Mouse (Mus musculus): ENCODE data around the gene Carf.
"Not testable (repeated sequence)": the region's sequence is repeated elsewhere in the genome, so short reads cannot be mapped to it uniquely, and the experiment has no call there.

Gene Carf

DNA sequence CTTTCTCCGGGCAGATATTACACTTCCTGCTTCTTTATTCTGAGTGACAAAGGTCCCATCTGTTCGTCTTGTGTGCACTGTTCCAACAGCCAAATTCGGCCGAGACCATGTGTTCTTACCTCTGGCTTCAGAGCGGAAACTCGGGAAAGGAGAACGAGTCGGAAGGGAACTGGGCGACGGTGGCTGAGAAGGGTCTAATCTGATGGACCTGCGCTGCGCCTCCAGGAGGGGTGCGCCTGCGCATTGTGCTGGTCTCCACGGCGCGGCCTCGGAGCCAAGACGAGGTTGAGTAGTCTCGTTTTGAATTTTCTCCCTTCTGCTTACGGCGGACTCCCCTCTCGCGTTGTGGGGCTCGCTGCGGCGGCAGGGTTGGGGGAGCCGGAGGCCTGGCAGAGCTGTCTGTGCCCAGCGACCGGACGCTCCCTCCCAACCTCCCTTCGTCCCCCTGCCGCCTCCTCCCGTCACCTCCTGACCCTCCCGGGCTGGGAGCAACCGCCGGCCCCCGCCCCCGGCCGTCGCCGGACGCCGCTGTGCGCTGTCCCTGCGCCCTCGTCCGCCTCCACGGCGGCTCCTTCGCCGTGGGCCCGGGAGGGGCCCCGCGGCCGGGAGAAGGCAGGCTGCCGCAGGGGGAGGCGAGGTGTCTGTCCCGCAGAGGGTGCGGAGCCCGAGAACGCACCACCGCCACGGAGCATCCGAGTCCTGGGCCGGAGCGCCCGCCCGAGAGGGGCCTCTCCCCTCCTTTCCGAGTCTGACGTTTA is at the start of gene Carf, which contains the start of gene Wdr12:
Gene Carf, plus strand, starts transcription at position 224 of the 758 bp plus-strand sequence.
Gene Wdr12, minus strand, starts transcription at position 622 of the 758 bp plus-strand sequence.
- ATAC-seq (ENCODE audit: low TSS enrichment): peak; percentile 93

DNA sequence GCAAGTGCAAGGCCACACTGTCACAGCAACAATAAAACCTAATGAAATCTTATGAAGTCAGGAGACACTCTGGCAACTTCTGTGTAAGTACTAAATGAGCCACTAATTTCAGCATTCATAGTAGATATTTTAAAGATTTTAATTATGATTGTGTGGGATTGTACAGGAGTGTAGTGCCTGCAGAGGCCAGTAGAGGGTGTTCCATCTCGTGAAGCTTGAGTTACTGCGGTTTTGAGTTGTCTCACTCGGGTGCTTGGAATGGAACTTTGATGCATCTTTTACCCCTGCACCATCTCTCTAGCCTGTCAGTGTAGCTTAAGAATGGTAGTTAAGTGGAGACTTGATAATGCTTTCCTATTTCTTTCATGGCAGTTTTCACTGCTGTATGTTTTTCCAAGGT is 43.4 kb upstream of the Carf start:
- no peak for ATAC-seq (ENCODE audit: low TSS enrichment)

DNA sequence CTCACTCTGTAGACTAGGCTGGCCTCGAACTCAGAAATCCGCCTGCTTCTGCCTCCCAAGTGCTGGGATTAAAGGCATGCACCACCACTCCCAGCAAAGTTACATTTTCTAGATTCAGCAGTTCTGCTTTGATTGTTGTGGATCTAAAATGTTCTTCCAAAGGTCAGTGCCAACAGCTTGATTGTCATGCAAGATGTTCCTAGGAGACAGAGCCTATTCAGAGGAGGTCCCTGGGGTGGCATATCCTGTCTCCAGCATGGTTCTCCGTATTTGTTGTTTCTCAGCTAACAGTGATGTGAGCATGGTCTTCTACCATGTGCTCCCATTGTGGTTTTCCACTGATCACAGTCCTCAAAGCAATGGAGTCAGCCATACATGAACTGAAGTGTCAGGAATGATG is 41.7 kb upstream of the Carf start:
- ATAC-seq (ENCODE audit: low TSS enrichment): no peak

DNA sequence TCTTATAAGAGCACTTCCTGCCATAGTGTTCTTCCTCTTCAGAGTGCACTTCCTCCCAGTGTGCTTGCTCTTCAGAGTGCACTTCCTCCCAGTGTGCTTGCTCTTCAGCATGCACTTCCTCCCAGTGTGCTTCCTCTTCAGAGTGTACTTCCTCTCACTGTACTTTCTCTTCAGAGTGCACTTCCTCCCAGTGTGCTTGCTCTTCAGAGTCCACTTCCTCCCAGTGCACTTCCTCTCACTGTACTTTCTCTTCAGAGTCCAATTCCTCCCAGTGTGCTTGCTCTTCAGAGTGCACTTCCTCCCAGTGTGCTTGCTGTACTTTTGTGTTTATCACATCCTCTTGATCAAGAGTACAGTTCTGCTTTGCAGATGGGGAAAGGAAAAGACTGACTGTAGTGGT is 27.3 kb upstream of the Carf start:
- ATAC-seq (ENCODE audit: low TSS enrichment): not testable (repeated sequence)

DNA sequence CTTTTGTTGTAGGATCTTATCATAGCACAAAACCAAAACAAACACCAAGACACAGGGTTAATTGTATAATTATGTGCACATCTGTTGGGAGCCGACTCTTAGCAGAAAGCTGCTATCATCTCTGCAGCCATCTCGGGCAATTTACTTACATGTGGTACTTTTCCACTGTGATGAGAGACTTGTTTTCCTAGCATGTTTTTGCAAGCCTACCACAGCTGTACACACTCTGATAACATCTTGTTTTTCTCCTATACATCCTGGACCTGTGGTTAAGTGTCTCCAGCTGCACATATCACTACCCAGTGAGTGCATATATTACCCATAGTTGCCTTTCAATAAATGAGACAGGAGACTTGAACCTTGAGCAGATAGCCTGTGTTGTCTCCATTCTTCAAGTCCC is 23.1 kb upstream of the Carf start:
- peak; percentile 16; the same call in 1 of the 2 replicates for ATAC-seq (ENCODE audit: low TSS enrichment)

DNA sequence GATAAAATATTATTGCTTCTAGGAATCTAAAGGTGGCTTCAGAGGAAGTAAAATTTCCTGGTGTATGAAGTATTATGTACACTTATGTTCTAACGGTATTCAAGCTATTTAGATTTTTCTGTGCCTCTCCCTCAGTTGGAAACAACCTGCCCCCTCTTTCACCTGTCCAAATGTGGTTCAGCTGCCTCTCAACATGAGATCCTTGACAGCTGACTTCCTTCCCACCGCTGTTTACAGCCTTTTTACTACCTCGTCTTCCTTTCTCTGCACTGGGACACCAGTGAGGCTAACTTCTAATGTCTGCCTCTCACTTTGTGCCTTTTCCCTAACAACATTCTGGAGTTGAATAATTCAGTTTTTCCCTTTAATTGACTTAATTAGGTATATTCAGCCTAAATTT is 22.5 kb upstream of the Carf start:
- no peak for ATAC-seq (ENCODE audit: low TSS enrichment)

DNA sequence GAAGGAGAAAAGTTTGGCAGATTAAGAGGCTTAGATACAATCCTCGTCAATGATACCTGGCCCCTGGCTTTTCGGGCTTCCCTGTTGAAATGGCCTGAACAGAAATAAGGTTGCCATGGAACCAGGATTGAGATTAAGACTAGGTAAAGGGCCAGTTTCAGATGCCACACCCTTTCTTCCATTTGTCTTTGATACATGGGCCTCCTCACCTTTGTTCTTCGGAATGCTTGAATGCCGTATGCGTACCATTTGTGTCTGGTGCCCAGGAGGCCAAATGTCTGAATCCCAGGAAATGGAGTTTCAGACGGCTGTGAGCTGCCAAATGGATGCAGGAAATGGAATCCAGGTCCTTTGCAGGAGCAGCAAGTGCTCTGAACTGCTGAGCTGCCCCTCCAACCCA is 21.6 kb upstream of the Carf start:
- no peak for ATAC-seq (ENCODE audit: low TSS enrichment)

DNA sequence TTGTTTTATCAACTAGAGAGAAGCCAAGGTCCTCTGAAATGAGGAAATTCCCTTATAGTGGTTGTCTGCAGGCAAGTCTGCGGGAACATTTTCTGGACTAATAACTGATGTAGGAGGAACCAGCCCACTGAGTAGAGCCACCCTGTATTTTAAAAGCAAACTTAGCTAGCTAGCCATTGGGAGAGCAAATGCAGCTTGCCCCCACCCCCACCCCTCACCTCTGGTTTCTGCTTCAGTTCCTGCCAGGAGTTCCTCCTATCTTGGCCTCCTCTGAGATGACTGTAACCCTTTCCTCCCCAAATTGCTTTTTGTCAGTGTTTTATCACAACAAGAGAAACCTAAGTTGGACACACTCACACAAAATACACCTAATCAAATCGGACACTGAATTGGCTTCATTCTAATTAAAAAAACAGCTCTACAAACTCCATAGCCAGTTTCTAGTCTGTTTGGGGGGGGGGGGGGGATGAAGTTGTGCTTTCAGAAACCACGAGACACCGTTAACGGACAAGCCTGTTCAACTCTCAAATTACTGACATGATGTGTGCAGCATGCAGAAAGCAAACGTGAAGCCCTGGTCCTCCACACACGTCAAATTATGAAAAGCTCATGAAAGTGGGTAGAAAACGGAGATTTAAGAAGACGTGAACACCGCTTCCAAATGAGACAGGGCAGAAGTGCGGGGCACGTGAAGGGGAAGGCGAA is 1.3 kb upstream of the Carf start:
- no peak for ATAC-seq (ENCODE audit: low TSS enrichment)

DNA sequence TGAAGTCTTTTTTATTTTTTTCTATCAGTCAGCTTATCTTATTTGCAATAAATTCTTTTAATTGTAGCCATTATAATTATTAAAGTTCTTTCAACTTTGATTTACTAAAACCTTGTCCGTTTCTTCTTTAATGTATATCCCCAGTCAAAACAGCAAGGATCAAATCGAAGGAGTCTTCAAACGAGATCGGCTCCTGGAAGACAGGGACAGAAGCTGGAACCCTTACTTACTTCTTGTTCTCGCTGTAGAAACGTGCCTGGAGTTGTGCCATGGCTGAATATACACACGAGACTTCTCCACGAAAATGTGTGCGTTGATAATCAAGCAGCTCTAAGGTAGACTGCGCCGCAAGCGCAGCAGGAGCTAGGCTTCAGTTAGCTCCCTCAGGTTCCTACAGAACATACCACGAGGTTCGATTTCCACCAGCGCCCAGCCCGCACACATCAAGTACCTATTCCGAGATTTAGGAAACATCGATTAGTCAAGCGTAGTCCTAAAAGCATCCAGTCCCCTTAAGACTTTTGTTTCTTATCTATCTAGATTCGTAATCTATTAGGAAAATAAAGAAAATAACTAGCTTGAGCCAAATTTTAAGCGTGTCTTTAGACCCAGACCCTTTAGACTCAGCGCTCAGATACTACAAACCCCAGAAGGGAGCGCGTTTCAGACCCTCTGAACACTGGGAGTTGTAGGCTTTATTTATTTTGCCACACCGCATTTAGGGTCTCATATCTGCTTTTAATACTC is 597 bp upstream of the Carf start:
- ATAC-seq (ENCODE audit: low TSS enrichment): peak; percentile 86

DNA sequence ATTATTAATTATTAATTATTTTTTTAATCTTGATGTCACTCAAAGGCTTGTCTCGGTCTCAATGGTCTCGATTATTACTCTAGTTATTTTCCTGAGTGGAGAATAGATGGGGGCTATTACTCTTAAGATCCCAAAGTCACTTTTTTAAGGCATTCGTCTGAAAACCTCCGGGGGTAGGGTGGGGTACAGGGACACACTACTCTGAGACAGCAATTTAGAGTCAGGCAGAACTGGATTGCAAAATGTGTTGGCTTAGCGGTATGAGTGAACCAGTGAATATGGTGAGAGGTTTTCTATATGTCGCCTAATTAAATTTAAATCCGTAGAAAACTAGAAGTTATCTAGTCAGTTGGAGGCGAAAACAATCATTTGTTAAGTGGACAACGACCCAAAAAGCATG is 792 bp downstream of the Carf start:
- no peak for ATAC-seq (ENCODE audit: low TSS enrichment)

DNA sequence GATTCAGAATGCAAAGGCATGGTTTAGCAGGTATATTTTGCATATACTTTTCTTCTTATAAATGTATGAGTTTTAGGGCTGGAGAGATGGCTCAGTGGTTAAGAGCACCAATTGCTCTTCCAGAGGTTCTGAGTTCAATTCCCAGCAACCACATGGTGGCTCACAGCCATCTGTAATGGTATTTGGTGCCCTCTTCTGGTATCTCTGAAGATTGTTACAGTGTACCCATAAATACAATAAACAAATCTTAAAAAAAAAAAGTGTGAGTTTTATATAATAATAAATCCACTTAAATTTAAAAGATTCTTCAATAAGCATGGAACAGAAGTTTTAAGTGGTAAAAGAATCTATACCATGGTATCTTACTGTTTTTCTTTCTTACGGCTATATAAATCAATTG is 6.5 kb downstream of the Carf start:
- no peak for ATAC-seq (ENCODE audit: low TSS enrichment)

DNA sequence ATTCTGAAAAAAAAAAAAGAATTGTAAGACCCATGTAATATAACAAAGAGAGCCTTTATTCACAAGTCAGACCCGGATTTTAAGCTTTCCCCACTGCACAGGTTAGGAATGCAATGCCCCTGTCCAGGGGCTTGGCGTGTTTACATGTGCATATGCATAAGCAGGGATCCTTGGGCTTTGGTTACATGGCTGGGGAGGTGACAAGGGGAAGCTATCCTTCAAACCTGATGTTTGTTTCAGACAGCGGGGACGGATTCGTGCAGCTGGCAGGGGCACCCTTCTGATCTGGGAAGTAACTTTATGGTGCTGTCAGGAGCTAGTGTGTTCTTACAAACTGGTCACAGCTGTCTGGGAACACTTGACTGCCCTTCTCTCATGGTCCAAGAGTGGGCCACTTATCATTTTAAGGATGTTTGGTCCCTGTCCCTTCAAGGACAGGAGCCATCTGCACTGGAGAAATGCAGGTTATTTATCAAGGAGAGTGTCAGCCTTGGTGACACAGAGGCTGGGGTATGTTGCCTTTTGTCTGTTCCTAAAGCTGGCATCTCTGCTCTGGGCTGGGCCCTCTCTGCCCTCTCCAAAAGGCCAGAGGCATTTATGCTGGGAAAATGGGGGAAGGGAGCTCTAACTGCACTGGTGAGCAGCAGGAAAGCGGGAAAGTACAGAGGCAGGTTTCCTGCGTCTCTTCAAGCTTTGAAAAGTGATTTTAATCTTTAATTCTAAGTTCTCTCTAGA is 19.8 kb downstream of the Carf start:
- no peak for ATAC-seq (ENCODE audit: low TSS enrichment)

DNA sequence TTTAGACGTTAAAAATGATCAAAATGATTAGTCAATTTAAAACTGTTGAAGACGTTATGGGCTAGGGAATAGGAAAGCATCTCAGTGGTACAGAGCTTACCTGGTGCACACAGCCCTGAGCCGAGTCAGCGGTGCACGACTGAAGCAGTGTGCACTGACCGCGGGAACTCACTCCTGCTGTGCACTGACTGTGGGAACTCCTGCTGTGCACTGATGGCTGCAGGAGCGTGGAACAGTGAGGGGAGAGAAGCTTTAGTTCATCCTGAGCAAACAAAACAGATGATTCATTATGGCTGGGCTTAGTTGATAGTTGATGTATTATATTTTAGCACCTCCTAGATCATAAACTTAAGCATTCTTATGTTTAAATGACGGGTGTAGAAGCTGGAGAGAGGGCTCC is 39.3 kb downstream of the Carf start:
- no peak for ATAC-seq (ENCODE audit: low TSS enrichment)

DNA sequence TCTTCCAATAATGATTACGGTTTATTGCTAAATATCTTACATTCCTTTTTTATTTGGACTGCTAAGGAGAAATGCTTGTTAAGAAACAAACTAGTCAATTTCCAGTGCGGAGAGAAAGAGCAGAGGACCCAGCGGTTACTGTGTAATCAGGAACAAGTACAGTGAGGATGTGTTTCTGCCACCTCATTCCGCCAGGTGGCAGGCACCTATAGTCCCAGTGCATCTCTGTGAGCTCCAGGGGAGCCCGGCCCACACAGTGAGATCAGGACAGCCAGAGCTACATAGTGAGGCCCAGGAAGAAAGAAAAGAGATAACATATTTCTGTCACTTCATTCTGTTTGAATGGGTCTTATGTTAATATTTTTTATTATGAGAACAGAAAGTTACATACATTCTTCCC is 54.7 kb downstream of the Carf start:
- no peak for ATAC-seq (ENCODE audit: low TSS enrichment)

DNA sequence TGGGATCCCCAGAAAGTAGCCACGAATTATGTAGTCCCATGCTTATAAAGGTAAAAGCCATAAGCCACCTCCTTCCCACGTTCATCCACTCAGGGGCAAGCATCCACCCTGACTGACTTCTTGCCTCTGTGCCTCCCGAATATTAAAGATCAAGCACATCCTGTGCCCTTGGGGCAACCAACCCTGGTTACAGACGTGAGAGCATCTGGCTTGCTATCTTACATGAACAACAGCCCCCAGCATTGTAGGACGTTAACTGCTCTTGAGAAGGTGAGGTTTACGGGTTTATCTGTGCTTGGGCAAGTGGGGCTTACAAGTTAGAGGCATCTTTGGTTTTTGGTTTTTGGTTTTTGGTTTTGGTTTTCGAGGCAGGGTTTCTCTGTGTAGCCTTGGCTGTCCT is 58.6 kb downstream of the Carf start:
- no peak for ATAC-seq (ENCODE audit: low TSS enrichment)

DNA sequence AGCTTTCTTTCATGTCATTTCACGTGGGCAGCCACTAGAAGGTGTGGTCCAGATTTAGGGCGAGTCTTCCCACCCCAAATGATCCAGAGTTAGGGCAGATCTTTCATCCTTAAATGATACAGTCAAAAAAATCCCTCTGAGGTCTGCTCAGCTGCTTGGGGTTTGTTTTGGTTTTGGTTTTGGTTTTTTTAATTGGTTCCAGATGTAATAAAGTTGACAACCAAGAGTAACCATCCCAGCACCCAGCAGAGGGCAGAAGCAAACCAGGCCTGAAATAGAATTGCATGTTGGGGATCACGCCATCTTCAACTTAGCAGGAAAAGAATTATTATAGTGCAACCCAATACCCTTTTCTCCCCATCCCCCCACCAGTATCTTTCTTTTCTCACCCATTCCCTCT is 60.4 kb downstream of the Carf start:
- peak; percentile 64 for ATAC-seq (ENCODE audit: low TSS enrichment)

DNA sequence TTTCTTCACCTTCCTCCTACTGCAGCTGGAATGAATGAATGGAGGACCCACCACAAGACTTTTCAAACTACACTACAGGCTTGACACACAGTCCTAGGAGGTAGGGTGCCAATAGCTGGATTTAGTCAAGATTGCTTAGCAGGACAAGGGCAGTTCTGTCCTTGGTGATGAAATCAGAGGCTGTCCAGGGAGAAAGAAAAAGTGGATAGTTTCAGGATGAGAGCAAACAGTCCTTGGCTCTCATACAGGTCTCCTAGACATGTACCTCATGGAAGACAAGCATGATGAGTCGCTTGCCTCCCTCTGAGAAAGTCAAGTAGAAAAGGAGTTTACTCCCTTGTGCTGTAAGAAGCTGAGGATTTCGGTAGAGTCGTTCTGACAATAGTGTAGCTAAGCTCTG is 65.6 kb downstream of the Carf start:
- ATAC-seq (ENCODE audit: low TSS enrichment): no peak

DNA sequence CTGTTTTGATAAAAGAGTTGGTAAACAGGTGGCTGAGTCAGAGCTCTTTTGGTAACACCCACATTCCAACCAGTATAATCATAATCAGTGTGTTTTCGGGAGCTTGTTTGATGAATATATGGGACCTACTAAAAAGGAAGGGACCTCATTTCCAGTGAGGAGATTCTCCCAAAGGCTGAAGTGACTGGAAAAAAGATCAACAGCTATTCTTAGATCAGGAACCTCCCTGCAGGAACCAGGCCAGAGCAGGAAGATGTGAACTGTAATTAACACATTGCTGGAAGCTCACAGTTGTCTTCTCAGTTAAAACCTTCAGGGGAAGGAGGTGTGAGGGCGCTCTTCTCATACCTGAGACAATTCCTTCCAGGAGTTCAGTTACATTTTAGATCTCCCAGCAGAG is 71.6 kb downstream of the Carf start:
- ATAC-seq (ENCODE audit: low TSS enrichment): no peak

DNA sequence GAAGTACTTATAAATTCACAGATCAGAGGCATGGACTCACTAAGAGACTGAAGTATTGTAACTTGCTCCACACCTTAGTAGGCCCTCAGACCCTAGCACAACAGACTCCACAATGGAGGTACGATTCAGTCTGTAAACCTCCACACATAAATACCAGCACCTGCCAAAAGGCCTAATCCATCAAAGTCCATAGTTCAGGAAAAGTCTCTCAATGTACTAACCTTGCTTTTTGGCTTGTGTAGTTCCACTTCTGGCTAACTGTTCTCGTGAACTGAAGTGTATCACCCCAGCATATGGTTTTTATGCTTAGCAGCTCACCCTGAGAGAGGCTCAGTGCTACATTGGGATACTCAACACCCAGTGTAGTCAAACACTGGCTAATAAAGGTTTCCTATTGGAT is 72.2 kb downstream of the Carf start:
- ATAC-seq (ENCODE audit: low TSS enrichment): no peak

DNA sequence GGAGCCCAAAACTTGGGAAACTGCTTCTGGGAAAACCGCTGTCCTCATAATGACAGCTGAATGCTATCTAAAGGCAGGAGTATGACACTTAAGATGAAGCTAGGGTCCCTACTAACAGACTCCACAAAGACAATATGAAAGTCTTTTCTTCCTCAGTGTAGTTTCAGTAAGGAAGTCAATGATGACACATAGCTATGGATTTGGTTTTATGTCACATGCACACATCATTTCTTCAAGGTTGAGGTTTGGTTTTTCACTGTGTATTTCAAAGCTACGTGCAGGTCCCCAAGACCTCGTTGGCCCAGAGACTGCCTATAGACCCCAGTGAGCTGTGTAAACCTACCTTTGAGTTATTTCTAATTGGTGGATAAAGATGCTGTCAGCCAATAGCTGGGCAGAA is 75.1 kb downstream of the Carf start:
- no peak for ATAC-seq (ENCODE audit: low TSS enrichment)

DNA sequence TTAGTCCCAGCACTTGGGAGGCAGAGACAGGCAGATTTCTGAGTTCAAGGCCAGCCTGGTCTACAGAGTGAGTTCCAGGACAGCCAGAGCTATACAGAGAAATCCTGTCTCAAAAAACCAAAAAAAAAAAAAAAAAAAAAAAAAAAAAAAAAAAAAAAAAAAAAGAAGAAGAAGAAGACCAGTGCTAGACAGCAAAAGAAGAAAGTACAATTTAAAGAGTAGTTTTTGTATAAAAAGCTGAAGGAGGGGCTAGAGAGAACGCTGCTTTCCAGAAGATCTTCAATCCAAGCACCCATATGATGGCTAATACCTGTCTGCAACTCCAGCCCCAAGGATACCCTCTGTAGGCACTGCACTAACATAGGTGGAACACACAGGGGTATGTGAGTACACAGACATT is 79.8 kb downstream of the Carf start:
- ATAC-seq (ENCODE audit: low TSS enrichment): not testable (repeated sequence)

DNA sequence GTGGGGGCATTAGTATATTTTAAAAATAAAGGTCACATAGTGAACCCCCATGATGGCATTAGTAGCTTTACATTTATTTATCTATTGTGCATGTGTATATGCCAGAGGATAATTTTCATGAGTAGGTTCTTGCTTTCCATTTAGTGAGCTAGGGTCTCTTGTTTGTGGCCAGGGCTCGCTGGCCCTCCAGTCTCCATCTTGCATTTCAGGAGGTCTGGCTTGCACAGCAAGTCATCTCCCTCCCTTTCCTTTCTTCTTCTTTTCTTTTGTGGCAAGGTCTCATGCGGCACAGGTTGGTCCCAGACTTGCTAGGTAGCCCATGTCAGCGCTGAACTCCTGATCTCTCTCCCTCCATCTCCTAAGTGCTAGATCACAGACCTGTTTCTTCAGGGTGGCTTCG is 81.3 kb downstream of the Carf start:
- no peak for ATAC-seq (ENCODE audit: low TSS enrichment)
